Mouse (Mus musculus): ENCODE results near the gene Ccdc167. TPM values are rescaled to one million over a fixed set of nuclear protein-coding genes. Genes with fewer than 3 reads are reported as not detected.

The Ccdc167 gene
- polyA plus RNA-seq, 1 experiment from 2014 or later = 9.2 TPM

GRCm38 (mm10) chr17:29671021-29671420, 45.8 kb downstream of the Ccdc167 start:
- WGBS = 79% methylated on average over 2 of the region's 2 CpGs
- Histone ChIP-seq H3K9ac (ENCODE audit: low read depth, low read length) (no peak overlapping the region), H3K4me3 (replicated peaks; ENCODE audit: low read depth, low read length) (no peak overlapping the region), H3K27me3 (ENCODE audit: insufficient read depth, low read length) (no peaks in the 10 kb centered on the region), H3K27ac (no peak overlapping the region), H3K4me1 (replicated peaks; ENCODE audit: insufficient read depth, low read length) (no peaks in the 10 kb centered on the region), H3K36me3 (ENCODE audit: insufficient read depth, low read length) (peaks cover 30% of the 10 kb centered on the region), H3K9me3 (replicated peaks; ENCODE audit: low read length) (no peaks in the 10 kb centered on the region), H3K4me2 (ENCODE audit: low read length) (no peak overlapping the region)
- DNase-seq (ENCODE audit: low spot score) (no peak), ATAC-seq (replicated peaks; ENCODE audit: low FRiP score, low read depth) (no peak)
- TF ChIP-seq CTCF (IDR thresholded peaks at IDR 0.05; ENCODE audit: low read depth) = no peak

- H3K27ac ChIP-seq = no peak overlapping the region
- no peak overlapping the region for H3K9ac ChIP-seq (ENCODE audit: low read depth, low read length)
- no peak for TF ChIP-seq CTCF (IDR thresholded peaks at IDR 0.05; ENCODE audit: low read depth)
- H3K4me2 ChIP-seq (ENCODE audit: low read length) = no peak overlapping the region
- no peaks in the 10 kb centered on the region for H3K9me3 ChIP-seq (replicated peaks; ENCODE audit: low read length)
- no peak overlapping the region for H3K4me3 ChIP-seq (replicated peaks; ENCODE audit: low read depth, low read length)
- no peaks in the 10 kb centered on the region for H3K27me3 ChIP-seq (ENCODE audit: insufficient read depth, low read length)
- ATAC-seq (replicated peaks; ENCODE audit: low FRiP score, low read depth) = peak; percentile 40; the same call in 1 of the 2 replicates
- H3K4me1 ChIP-seq (replicated peaks; ENCODE audit: insufficient read depth, low read length) = no peaks in the 10 kb centered on the region
- DNase-seq (ENCODE audit: low spot score) = no peak
- peaks cover 23% of the 10 kb centered on the region for H3K36me3 ChIP-seq (ENCODE audit: insufficient read depth, low read length)
Observed at GRCm38 (mm10) chr17:29669936-29670335, 46.9 kb downstream of the Ccdc167 start.

GRCm38 (mm10) chr17:29669030-29669429, 47.8 kb downstream of the Ccdc167 start:
- Histone ChIP-seq H3K4me3 (replicated peaks; ENCODE audit: low read depth, low read length) (no peak overlapping the region), H3K4me2 (ENCODE audit: low read length) (no peak overlapping the region), H3K9ac (ENCODE audit: low read depth, low read length) (no peak overlapping the region), H3K36me3 (ENCODE audit: insufficient read depth, low read length) (peaks cover 26% of the 10 kb centered on the region), H3K4me1 (replicated peaks; ENCODE audit: insufficient read depth, low read length) (no peaks in the 10 kb centered on the region), H3K27me3 (ENCODE audit: insufficient read depth, low read length) (no peaks in the 10 kb centered on the region), H3K27ac (no peak overlapping the region), H3K9me3 (replicated peaks; ENCODE audit: low read length) (no peaks in the 10 kb centered on the region)
- WGBS = 92% methylated on average over 4 of the region's 4 CpGs
- ATAC-seq (replicated peaks; ENCODE audit: low FRiP score, low read depth) (no peak), DNase-seq (ENCODE audit: low spot score) (no peak)
- TF ChIP-seq CTCF (IDR thresholded peaks at IDR 0.05; ENCODE audit: low read depth) = no peak

- no peak for ATAC-seq (replicated peaks; ENCODE audit: low FRiP score, low read depth)
Observed at GRCm38 (mm10) chr17:29668051-29668986, 48.5 kb downstream of the Ccdc167 start.

GRCm38 (mm10) chr17:29662145-29662544, 54.7 kb downstream of the Ccdc167 start:
- Histone ChIP-seq H3K36me3 (ENCODE audit: insufficient read depth, low read length) (peaks cover 21% of the 10 kb centered on the region; the same call in 1 of the 2 replicates), H3K4me1 (replicated peaks; ENCODE audit: insufficient read depth, low read length) (no peaks in the 10 kb centered on the region), H3K4me2 (ENCODE audit: low read length) (no peak overlapping the region), H3K4me3 (replicated peaks; ENCODE audit: low read depth, low read length) (no peak overlapping the region), H3K27me3 (ENCODE audit: insufficient read depth, low read length) (no peaks in the 10 kb centered on the region), H3K27ac (no peak overlapping the region), H3K9ac (ENCODE audit: low read depth, low read length) (no peak overlapping the region), H3K9me3 (replicated peaks; ENCODE audit: low read length) (no peaks in the 10 kb centered on the region)
- ATAC-seq (replicated peaks; ENCODE audit: low FRiP score, low read depth) (no peak), DNase-seq (ENCODE audit: low spot score) (no peak)
- WGBS = 95% methylated on average over 6 of the region's 6 CpGs
- no peak for TF ChIP-seq CTCF (IDR thresholded peaks at IDR 0.05; ENCODE audit: low read depth)

More at GRCm38 (mm10) chr17:29668051-29668986, 48.5 kb downstream of the Ccdc167 start:
- TF ChIP-seq CTCF (IDR thresholded peaks at IDR 0.05; ENCODE audit: low read depth) = no peak
- no peak overlapping the region for H3K4me3 ChIP-seq (replicated peaks; ENCODE audit: low read depth, low read length)
- no peaks in the 10 kb centered on the region for H3K4me1 ChIP-seq (replicated peaks; ENCODE audit: insufficient read depth, low read length)
- no peak for DNase-seq (ENCODE audit: low spot score)
- H3K9ac ChIP-seq (ENCODE audit: low read depth, low read length) = no peak overlapping the region
- H3K9me3 ChIP-seq (replicated peaks; ENCODE audit: low read length) = no peaks in the 10 kb centered on the region
- 81% methylated on average over 10 of the region's 10 CpGs for WGBS
- no peak overlapping the region for H3K27ac ChIP-seq
- no peak overlapping the region for H3K4me2 ChIP-seq (ENCODE audit: low read length)
- H3K36me3 ChIP-seq (ENCODE audit: insufficient read depth, low read length) = peaks cover 28% of the 10 kb centered on the region
- H3K27me3 ChIP-seq (ENCODE audit: insufficient read depth, low read length) = no peaks in the 10 kb centered on the region

- TF ChIP-seq CTCF (IDR thresholded peaks at IDR 0.05; ENCODE audit: low read depth) = 0 out of 2 replicates have a peak, but pooled peaks have one; percentile 18
- H3K4me2 ChIP-seq (ENCODE audit: low read length) = peak overlapping the region; percentile 90
- H3K9ac ChIP-seq (ENCODE audit: low read depth, low read length) = peak overlapping the region; percentile 95
- H3K4me1 ChIP-seq (replicated peaks; ENCODE audit: insufficient read depth, low read length) = no peaks in the 10 kb centered on the region
- ATAC-seq (replicated peaks; ENCODE audit: low FRiP score, low read depth) = peak; percentile 57
- H3K27me3 ChIP-seq (ENCODE audit: insufficient read depth, low read length) = no peaks in the 10 kb centered on the region
- H3K36me3 ChIP-seq (ENCODE audit: insufficient read depth, low read length) = peaks cover 14% of the 10 kb centered on the region; the same call in 1 of the 2 replicates
- peak overlapping the region; percentile 97 for H3K4me3 ChIP-seq (replicated peaks; ENCODE audit: low read depth, low read length)
- DNase-seq (ENCODE audit: low spot score) = peak; percentile 54
- H3K27ac ChIP-seq = peak overlapping the region; percentile 95
- H3K9me3 ChIP-seq (replicated peaks; ENCODE audit: low read length) = no peaks in the 10 kb centered on the region
- under 1% methylated on average over 40 of the region's 41 CpGs for WGBS
Observed at GRCm38 (mm10) chr17:29660762-29661391, 56.0 kb downstream of the Ccdc167 start.

All from kidney, postnatal 0 days (tissue).